Mouse (Mus musculus) splenic B cell, adult 2 months (primary cell): ENCODE measurements around the gene Padi2.
A peak's percentile ranks its signal among the peaks of the same experiment; 100 is the strongest.

Experiments
- DNase-seq: peaks from one replicate; pipeline ENCODE4 v3.0.0-alpha.2; 2011; ENCODE audit warnings: low read depth, low spot score
- H3K27me3 ChIP-seq: 2 replicates; pipeline ENCODE4 v1.6.1; 2012; ENCODE audit warnings: mild to moderate bottlenecking, low read length, moderate library complexity, mixed read lengths; ENCODE audit not compliant: control insufficient read depth, poor library complexity, insufficient read depth, severe bottlenecking
- H3K36me3 ChIP-seq: 2 replicates; pipeline ENCODE4 v1.6.1; 2012; ENCODE audit warnings: mild to moderate bottlenecking, low read length, moderate library complexity, mixed read lengths; ENCODE audit not compliant: control insufficient read depth, poor library complexity, insufficient read depth, severe bottlenecking

Gene Padi2

DNA sequence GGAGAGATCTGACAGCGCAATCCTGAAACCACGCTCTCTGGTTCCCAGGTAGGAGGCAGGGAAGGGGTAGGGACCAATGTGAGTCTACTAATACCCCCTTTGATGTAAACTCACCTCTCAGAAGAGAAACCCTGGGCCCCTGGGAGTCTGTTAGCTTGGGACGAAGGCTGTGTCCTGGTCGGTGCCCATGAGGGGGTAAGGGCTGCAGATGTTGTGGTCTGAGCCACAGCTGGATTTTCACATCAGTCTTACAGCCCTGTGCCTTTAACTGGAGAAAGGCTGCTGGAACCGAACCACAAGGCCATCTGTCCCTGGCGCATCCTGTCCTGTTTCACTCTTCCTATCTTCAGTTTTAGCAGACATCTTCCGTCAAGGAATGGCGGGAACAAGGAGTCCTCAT, 30.0 kb upstream of the Padi2 start:
- H3K27me3 ChIP-seq, result no peaks in the 10 kb centered on the region
- no peak for DNase-seq
- H3K36me3 ChIP-seq, result no peaks in the 10 kb centered on the region

DNA sequence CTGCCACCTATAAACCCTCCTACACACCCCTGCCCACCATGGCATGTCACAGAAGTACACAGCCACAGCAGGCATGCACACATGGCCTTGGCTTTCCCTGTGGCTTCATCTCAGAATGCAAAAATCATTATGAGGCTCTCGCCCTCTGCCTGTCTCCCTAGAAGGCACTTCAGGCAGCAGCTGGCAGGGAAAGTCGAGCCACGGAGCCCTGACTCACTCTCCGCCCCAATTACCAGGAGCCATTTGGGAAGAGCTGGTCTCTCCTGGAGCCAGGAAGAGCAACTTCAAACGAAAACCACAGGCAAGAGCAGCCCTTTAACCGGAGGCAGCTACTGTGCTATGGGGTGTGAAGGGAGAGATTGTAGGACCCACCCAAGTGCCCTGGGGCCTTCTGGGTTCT, 29.5 kb upstream of the Padi2 start:
- H3K27me3 ChIP-seq, result no peaks in the 10 kb centered on the region
- H3K36me3 ChIP-seq, result no peaks in the 10 kb centered on the region
- no peak for DNase-seq

DNA sequence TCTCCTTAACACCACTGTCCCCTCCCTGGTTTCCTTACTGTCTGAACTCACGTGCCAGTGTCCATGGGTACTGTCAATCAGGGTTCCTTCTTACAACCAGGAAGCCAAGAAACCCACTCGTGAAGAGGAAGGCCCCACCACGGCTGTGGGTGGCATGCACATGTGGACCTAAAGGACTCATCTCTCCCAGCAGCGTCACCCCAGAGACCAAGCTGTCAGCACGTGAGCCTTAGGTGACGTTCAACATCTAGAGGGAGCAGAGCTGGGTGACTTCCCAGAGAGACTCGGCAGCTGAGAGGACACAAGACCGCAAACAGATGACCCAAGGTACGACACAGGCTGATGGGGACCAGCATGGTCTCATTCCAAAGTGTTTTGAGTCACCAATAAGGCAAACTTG, 28.7 kb upstream of the Padi2 start:
- no peaks in the 10 kb centered on the region for H3K36me3 ChIP-seq
- DNase-seq, result no peak
- H3K27me3 ChIP-seq, result no peaks in the 10 kb centered on the region

DNA sequence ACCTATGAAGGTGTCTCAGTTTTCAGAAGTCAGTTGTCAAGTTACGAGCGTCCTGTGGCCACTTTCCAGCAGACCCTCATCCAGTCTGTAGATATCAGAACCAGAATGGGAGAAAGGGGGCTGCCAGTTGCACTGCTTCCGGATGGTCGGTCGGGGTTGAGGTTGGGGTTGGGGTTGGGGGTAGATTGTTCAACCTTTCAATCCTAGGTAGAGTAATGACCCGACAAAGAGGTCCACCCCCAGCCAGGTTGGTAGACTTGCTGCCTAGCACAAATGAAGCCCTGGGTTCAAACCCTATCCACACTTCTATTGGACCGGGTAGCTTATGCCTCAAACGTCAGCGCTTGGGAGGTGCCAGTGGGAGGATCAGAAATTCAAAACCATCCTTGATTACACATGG, 27.5 kb upstream of the Padi2 start:
- DNase-seq, result no peak
- no peaks in the 10 kb centered on the region for H3K27me3 ChIP-seq
- no peaks in the 10 kb centered on the region for H3K36me3 ChIP-seq

DNA sequence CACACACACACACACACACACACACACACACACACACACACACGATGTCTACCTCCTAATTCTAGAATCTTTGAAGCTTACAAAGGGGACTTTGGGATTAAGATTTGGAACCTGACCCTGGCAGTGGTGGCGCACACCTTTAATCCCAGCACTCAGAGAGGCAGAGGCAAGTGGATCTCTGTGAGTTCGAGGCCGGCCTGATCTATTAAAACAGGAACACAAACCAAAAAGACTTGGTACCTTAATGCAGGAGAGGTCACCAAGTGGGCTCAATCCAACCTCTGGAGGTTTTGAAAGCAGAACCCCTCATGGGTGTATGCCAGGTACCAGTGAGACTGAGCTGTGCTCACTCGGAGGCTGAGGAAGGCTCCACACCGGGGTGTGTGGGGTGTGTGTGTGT, 27.0 kb upstream of the Padi2 start:
- H3K27me3 ChIP-seq, result no peaks in the 10 kb centered on the region
- no peak for DNase-seq
- H3K36me3 ChIP-seq, result no peaks in the 10 kb centered on the region

DNA sequence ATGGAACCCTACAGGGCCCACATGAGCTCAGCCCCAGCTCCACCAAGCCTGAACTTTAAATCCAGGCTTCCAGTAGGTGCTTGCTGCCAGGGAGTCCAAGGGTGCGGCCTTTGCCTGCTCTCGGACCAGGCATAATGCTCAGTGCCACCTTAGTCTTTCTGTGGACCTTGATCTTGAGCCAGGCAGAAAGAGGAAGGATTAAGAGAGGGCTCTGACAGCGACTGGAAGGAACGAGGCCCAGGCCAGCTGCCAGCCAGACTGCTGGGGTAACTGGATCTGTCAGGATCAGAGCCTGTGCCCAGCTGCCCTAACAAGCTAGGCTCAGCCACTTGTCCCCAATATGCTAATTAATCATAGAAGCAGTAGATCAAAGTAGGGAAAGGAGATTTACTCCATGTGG, 26.4 kb upstream of the Padi2 start:
- H3K27me3 ChIP-seq, result no peaks in the 10 kb centered on the region
- DNase-seq, result no peak
- no peaks in the 10 kb centered on the region for H3K36me3 ChIP-seq

DNA sequence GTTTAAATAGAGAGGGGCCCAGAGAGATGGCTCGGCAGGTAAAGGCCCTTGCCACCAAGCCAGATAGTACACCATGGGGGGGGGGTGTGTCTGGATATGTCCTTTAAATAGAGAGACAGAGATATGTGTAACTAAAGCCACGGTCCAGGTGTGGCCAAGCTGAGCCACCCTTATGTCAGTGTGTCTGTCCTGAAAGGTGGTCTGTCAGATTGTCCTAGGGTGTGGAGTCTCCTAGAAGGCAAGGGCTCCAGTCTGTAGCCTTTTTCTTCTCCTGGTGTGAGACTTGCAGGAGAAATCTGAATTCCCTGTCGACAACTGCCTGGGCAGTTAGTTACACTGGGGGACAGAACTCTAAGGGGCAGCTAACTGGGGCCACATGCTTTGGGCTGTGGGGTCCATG, 25.9 kb upstream of the Padi2 start:
- no peak for DNase-seq
- Histone ChIP-seq H3K27me3 (no peaks in the 10 kb centered on the region), H3K36me3 (no peaks in the 10 kb centered on the region)

DNA sequence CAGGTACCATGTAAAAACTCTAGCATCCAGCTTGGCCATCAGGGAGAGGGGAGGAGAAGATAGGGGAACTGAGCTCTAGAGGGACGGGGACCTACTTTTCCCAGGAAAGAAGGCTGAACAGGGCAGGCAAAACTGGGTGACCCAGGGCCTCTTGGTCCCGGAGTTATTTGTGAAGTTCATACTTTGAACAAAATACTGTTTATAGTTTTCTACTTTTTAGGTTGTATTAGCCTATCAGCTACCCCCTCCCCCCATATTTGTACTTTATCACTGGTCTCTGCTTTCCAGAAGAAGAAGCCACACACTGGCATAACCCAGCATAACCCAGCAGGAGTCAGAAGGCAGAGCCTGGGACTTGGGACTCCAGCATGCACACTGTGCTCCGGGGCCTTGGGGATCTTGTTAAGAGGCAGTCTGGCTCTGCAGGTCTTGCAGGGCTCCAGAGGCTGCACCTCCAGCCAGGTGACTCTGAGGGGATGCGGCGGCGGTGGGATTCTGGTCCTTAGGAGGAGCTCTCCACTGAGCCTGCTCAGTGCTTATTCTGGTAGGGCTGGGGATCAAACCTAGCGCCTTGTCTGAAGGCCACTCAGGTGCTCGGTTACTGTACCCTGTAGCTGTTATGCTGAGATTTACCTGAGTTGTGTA, 25.0 kb upstream of the Padi2 start:
- DNase-seq, result no peak
- Histone ChIP-seq H3K36me3 (no peaks in the 10 kb centered on the region), H3K27me3 (no peaks in the 10 kb centered on the region)

DNA sequence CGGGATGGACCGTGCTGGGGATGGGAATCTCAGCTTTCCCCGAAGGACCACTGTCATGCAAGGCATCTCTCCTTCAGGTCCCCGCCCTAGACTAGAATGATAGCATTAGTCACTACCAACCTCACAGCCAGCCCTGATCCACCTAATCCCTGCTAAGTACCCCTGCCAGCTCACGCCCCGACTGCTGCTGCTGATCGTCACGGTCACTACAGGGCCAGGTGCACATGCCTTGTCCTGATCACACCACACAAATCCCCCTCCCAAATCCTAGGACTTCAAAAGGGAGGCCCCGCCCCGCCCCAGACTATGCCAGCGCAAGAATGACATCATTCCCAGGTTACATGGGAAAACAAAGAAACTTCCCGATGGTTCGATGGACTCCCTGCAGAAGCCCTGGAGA, 24.4 kb upstream of the Padi2 start:
- Histone ChIP-seq H3K27me3 (no peaks in the 10 kb centered on the region), H3K36me3 (no peaks in the 10 kb centered on the region)
- no peak for DNase-seq

DNA sequence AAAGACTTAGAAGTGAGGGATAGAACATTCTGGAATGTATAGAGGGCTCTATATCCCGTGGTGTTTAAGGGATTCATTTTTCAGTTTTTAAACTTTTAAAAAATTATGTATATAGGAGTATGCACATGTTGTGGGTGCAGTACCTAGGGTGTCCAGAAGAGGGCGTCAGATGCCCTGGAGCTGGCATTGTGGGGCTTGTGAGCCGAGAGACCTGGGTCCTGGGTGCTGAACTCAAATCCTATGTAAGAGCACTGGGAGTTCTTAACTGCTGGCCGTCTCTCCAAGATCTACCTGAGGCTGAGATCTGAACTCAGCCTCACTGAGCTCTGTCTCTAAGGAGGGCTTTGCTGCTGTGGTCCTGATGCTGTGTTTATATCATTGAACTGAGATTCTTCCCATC, 23.8 kb upstream of the Padi2 start:
- no peaks in the 10 kb centered on the region for H3K36me3 ChIP-seq
- DNase-seq, result no peak
- H3K27me3 ChIP-seq, result no peaks in the 10 kb centered on the region

DNA sequence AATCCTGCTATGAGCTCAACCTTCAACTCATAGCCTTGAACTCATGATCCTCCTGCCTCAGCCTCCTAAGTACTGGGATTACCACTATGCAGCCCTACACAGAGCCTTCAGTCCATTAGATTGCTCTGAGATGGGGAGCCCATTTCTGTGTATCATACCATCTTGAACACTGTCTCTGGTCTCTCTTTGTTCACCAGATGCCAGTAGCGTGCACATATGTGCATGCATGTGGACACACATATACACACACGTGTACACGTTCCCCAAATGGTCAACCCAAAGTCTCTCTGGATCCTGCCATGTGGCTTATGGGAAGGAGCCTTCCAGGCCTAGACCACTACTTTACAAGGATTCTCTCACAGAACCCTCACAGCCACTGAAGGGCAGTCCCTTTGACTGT, 23.2 kb upstream of the Padi2 start:
- Histone ChIP-seq H3K27me3 (no peaks in the 10 kb centered on the region), H3K36me3 (no peaks in the 10 kb centered on the region)
- DNase-seq, result no peak

DNA sequence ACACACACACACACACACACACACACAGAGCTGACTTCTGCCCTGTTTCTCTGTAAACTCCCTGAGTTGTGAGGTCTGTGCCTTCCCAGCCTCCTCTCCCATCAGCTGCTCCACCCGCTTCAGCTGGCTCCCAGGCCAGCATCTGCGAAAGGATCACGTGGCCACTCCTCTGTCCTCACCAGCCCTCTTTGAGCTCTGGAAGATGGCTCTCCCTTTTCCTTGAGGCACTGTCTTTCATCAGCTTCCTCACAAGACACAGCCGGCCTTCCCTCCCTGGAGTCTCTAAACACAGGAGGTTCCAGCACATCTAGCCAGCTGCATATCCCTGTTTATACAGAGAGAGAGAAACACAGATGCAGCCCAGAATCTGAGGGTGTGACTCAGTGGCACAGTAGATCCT, 22.3 kb upstream of the Padi2 start:
- no peak for DNase-seq
- Histone ChIP-seq H3K36me3 (no peaks in the 10 kb centered on the region), H3K27me3 (no peaks in the 10 kb centered on the region)

DNA sequence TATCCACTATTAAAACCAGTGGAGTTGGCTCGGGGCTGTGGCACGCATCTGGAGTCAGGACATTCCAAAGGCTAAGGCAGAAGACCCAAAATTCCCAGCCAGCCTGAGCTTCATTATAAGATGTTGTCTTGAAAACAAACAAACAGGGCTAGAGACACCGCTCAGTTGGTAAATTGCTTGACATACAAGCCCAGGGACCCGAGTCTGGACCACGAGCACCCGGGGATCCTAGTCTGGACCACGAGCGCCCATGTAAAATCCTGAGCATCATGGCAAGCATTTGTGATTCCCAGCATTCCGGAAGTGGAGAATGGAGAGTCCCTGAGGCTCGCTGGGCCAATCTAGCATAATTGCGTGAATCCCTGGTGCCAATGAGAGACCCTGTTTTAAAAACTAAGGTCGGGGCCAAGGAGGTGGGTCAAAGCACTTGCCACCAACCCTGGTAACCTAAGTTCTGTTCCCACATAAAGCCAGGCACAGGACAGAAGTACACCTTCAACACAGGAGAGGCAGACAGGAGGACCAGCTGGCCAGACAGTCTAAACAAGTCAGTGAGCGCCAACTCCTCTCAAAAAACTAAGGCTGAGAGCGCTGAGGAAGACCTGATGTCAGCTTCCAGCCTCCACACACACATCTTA, 14.5 kb upstream of the Padi2 start:
- DNase-seq, result no peak
- no peaks in the 10 kb centered on the region for H3K36me3 ChIP-seq
- no peaks in the 10 kb centered on the region for H3K27me3 ChIP-seq

DNA sequence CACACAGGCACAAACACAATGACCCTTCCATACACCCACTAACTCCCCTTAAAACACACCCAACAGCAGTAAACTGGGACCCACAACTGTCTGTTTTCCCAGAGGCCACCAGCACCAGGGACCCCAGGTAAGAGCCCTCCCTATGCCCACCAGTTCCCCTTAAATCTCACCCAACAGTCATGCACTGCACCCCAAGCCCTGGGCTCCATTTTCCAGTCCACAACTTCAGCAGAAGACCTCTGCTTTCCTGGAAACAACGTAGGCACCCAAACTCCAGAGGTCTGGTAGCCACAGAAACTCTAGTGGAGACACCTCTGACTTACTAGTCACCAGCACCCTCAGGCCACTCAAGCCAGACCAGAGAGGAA, 14.0 kb upstream of the Padi2 start:
- DNase-seq, result no peak
- no peaks in the 10 kb centered on the region for H3K27me3 ChIP-seq
- no peaks in the 10 kb centered on the region for H3K36me3 ChIP-seq

DNA sequence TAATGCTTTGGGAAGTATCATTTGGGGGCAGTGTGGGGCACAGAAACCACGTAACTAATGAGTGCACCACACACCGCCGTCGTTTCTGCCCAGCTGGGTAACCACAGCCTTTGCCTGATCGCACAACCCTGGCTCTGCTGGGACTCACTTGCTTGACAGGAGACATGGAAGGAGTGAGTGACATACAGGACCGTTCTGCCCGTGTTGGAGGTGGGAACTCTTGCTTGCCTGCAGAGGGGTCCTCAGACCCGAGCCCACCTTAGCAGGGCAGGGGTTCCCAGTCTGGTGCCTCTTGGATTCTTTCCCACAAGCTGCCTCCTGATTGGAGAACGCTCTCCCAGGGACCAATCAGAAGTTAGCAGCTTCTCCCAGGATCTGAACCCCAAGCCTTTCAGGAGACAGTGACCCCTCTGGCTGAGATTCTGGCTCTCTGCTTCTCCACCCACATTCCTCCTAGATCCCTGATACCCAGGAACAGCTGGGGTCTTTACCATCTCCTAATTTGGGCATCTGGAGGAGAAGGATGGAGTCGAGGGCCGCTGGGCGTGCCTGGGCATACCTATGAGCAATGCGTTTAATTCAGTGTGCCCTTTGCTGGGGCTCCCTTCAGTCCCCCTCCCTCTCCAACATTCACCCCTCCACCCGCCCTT, 1.2 kb upstream of the Padi2 start:
- peak; percentile 25 for DNase-seq
- no peaks in the 10 kb centered on the region for H3K36me3 ChIP-seq

More for the DNA sequence above, 1.2 kb upstream of the Padi2 start:
- H3K27me3 ChIP-seq, result no peaks in the 10 kb centered on the region
